Mouse (Mus musculus) urinary bladder, postnatal 0 days (tissue): ENCODE measurements around the gene Fam90a1a. TPM values are rescaled to one million over a fixed set of nuclear protein-coding genes. Genes with fewer than 3 reads are reported as not detected.

Experiments
- polyA plus RNA-seq: library from polyadenylated mRNA; unstranded; fragments of >200 nt; fragmentation: Nextera tagmentation; extraction: Ambion mirVana; gene quantifications from 2 replicates; pipeline ENCODE4 v1.2.1, GENCODE M21; 2015

The Fam90a1a gene
- not detected in 2 replicates for polyA plus RNA-seq

GRCm38 (mm10) chr8:21958414-21958813, at the start of gene Fam90a1a:
TSS of gene Fam90a1a (plus strand) at chr8:21958714.

GRCm38 (mm10) chr8:21932610-21933009, 25.9 kb upstream of the Fam90a1a start, which contains the start of gene Defb15:
TSS of gene Defb15 (minus strand) at chr8:21932710.

GRCm38 (mm10) chr8:21938052-21938451, 20.5 kb upstream of the Fam90a1a start, which contains the start of gene Defb35:
TSS of gene Defb35 (plus strand) at chr8:21938352.

GRCm38 (mm10) chr8:21946462-21946861, 12.1 kb upstream of the Fam90a1a start, which contains the start of gene Defb13:
TSS of gene Defb13 (plus strand) at chr8:21946762.

GRCm38 (mm10) chr8:21969475-21969874, 11.0 kb downstream of the Fam90a1a start, which contains the start of gene Ccdc70:
TSS of gene Ccdc70 (plus strand) at chr8:21969775.

Other genes starting within 250 kb of the Fam90a1a start
- gene Defa24, start 224.2 kb upstream of the Fam90a1a start, polyA plus RNA-seq: not detected in 2 replicates
- not detected in 2 replicates for gene Defb50, start 135.2 kb upstream of the Fam90a1a start, polyA plus RNA-seq
- not detected in 2 replicates for gene Defb2, start 118.8 kb upstream of the Fam90a1a start, polyA plus RNA-seq
- not detected in 2 replicates for gene Defb10, start 99.8 kb upstream of the Fam90a1a start, polyA plus RNA-seq
- gene Defb9, start 73.3 kb upstream of the Fam90a1a start, polyA plus RNA-seq: not detected in 2 replicates
- not detected in 2 replicates for gene Defb11, start 52.3 kb upstream of the Fam90a1a start, polyA plus RNA-seq
- not detected in 2 replicates for gene Defb15, start 26.0 kb upstream of the Fam90a1a start, polyA plus RNA-seq
- not detected in 2 replicates for gene Defb35, start 20.4 kb upstream of the Fam90a1a start, polyA plus RNA-seq
- not detected in 2 replicates for gene Defb13, start 12.0 kb upstream of the Fam90a1a start, polyA plus RNA-seq
- gene Ccdc70, start 11.1 kb downstream of the Fam90a1a start, polyA plus RNA-seq: not detected in 2 replicates
- 0.08 and 0.10 TPM in 2 replicates for gene Atp7b, start 101.6 kb downstream of the Fam90a1a start, polyA plus RNA-seq
- 15.9 and 19.1 TPM in 2 replicates for gene Alg11, start 102.0 kb downstream of the Fam90a1a start, polyA plus RNA-seq
- 0.60 and 0.75 TPM in 2 replicates for gene Nek5, start 166.3 kb downstream of the Fam90a1a start, polyA plus RNA-seq
- 4.0 and 4.2 TPM in 2 replicates for gene Nek3, start 207.7 kb downstream of the Fam90a1a start, polyA plus RNA-seq
- 19.4 and 24.7 TPM in 2 replicates for gene Ckap2, start 227.1 kb downstream of the Fam90a1a start, polyA plus RNA-seq
- gene Vps36, start 234.1 kb downstream of the Fam90a1a start, polyA plus RNA-seq: 32.7 and 37.8 TPM in 2 replicates